Mouse (Mus musculus) forebrain, embryonic 14.5 days (tissue): ENCODE results near the gene Fes. TPM values are rescaled to one million over a fixed set of nuclear protein-coding genes. Genes with fewer than 3 reads are reported as not detected.

Experiments
- ATAC-seq: fragments of 200-750 bp; cut with Nextera tagmentation; 2 replicates; pipeline ENCODE4 v1.8.0; 2017; ENCODE audit warnings: mild to moderate bottlenecking, moderate library complexity
- DNase-seq: peaks from one replicate; pipeline ENCODE4 v3.0.0-alpha.2; 2015; ENCODE audit warnings: low spot score
- H3K27ac ChIP-seq: fragments of 300-500 bp; sonication (generic); 2 replicates; pipeline ENCODE4 v1.5.1; 2014; ENCODE audit warnings: low read depth, mild to moderate bottlenecking, control low read depth, low read length, moderate library complexity
- H3K27me3 ChIP-seq: fragments of 300-500 bp; sonication (generic); replicated peaks from 2 replicates; pipeline ENCODE4 v1.6.1; 2014; ENCODE audit warnings: low read length, control low read depth, mixed read lengths; ENCODE audit not compliant: control insufficient read depth, insufficient read depth
- H3K36me3 ChIP-seq: fragments of 300-500 bp; sonication (generic); 2 replicates; pipeline ENCODE4 v1.6.1; 2014; ENCODE audit warnings: low read length, control low read depth; ENCODE audit not compliant: control insufficient read depth, insufficient read depth
- H3K4me1 ChIP-seq: fragments of 300-500 bp; sonication (generic); 2 replicates; pipeline ENCODE4 v1.6.1; 2014; ENCODE audit warnings: antibody characterized with exemption, low read length, control low read depth; ENCODE audit not compliant: control insufficient read depth, insufficient read depth
- H3K4me2 ChIP-seq: fragments of 300-500 bp; sonication (generic); 2 replicates; pipeline ENCODE4 v1.6.1; 2014; ENCODE audit warnings: mild to moderate bottlenecking, control low read depth, low read length
- H3K4me3 ChIP-seq: fragments of 300-500 bp; sonication (generic); 2 replicates; pipeline ENCODE4 v1.5.1; 2014; ENCODE audit warnings: low read depth, low read length, control low read depth
- H3K9ac ChIP-seq: fragments of 300-500 bp; sonication (generic); 2 replicates; pipeline ENCODE4 v1.6.1; 2014; ENCODE audit warnings: mild to moderate bottlenecking, low read length, control low read depth, moderate library complexity
- H3K9me3 ChIP-seq: fragments of 300-500 bp; sonication (generic); replicated peaks from 2 replicates; pipeline ENCODE4 v1.6.1; 2016; ENCODE audit warnings: low read length, control low read depth, mixed read lengths; ENCODE audit not compliant: control insufficient read depth
- WGBS: fragments of 180-500 bp; shearing (Covaris S2); extraction: QIAGEN DNeasy Blood & Tissue Kit; methylation state at CpG from one replicate; pipeline ENCODE4 v1.1.7; 2014; 5-methylcytosine and 5-hydroxymethylcytosine counted together
- polyA plus RNA-seq: library from polyadenylated mRNA; unstranded; fragments of >200 nt; fragmentation: Nextera tagmentation; extraction: Ambion mirVana; gene quantifications from 2 replicates; pipeline ENCODE4 v1.2.1, GENCODE M21; 2014

The Fes gene
- polyA plus RNA-seq, 1 experiment from 2014 or later, result 2.4 TPM

- H3K4me3 ChIP-seq, result no peak overlapping the region
- H3K9me3 ChIP-seq, result no peaks in the 10 kb centered on the region
- DNase-seq (no peak), ATAC-seq (no peak)
- H3K27me3 ChIP-seq, result no peaks in the 10 kb centered on the region
- H3K4me1 ChIP-seq, result no peaks in the 10 kb centered on the region
- no peak overlapping the region for H3K4me2 ChIP-seq
- H3K9ac ChIP-seq, result no peak overlapping the region
- H3K27ac ChIP-seq, result no peak overlapping the region
- no peaks in the 10 kb centered on the region for H3K36me3 ChIP-seq
- 88% methylated on average over 4 of the region's 4 CpGs for WGBS
Observed at GRCm38 (mm10) chr7:80420586-80420985, 32.8 kb upstream of the Fes start.

GRCm38 (mm10) chr7:80419278-80419677 is 31.5 kb upstream of the Fes start:
- no peaks in the 10 kb centered on the region for H3K9me3 ChIP-seq
- no peak overlapping the region for H3K4me3 ChIP-seq
- H3K4me2 ChIP-seq, result no peak overlapping the region
- H3K4me1 ChIP-seq, result no peaks in the 10 kb centered on the region
- WGBS, result 71% methylated on average over 3 of the region's 3 CpGs
- no peaks in the 10 kb centered on the region for H3K27me3 ChIP-seq
- ATAC-seq (no peak), DNase-seq (no peak)
- H3K36me3 ChIP-seq, result no peaks in the 10 kb centered on the region
- H3K9ac ChIP-seq, result no peak overlapping the region
- no peak overlapping the region for H3K27ac ChIP-seq

GRCm38 (mm10) chr7:80418036-80418435 is 30.3 kb upstream of the Fes start:
- ATAC-seq (no peak), DNase-seq (no peak)
- Histone ChIP-seq H3K9me3 (no peaks in the 10 kb centered on the region), H3K27me3 (no peaks in the 10 kb centered on the region), H3K27ac (no peak overlapping the region), H3K4me2 (no peak overlapping the region), H3K36me3 (no peaks in the 10 kb centered on the region), H3K9ac (no peak overlapping the region), H3K4me3 (no peak overlapping the region), H3K4me1 (no peaks in the 10 kb centered on the region)
- 76% methylated on average over 3 of the region's 3 CpGs for WGBS

GRCm38 (mm10) chr7:80417601-80418000 is 29.9 kb upstream of the Fes start:
- ATAC-seq, result no peak
- no peak overlapping the region for H3K9ac ChIP-seq
- no peak for DNase-seq

GRCm38 (mm10) chr7:80416969-80417368 is 29.2 kb upstream of the Fes start:
- Histone ChIP-seq H3K9ac (no peak overlapping the region), H3K4me2 (no peak overlapping the region), H3K27me3 (no peaks in the 10 kb centered on the region), H3K36me3 (no peaks in the 10 kb centered on the region), H3K27ac (no peak overlapping the region), H3K9me3 (no peaks in the 10 kb centered on the region), H3K4me1 (no peaks in the 10 kb centered on the region), H3K4me3 (no peak overlapping the region)
- WGBS, result 89% methylated on average over 7 of the region's 7 CpGs
- ATAC-seq (no peak), DNase-seq (no peak)

More at GRCm38 (mm10) chr7:80417601-80418000, 29.9 kb upstream of the Fes start:
- no peaks in the 10 kb centered on the region for H3K9me3 ChIP-seq
- H3K4me2 ChIP-seq, result no peak overlapping the region
- H3K4me3 ChIP-seq, result no peak overlapping the region
- H3K4me1 ChIP-seq, result no peaks in the 10 kb centered on the region
- no peaks in the 10 kb centered on the region for H3K36me3 ChIP-seq
- no peaks in the 10 kb centered on the region for H3K27me3 ChIP-seq
- no peak overlapping the region for H3K27ac ChIP-seq

- Histone ChIP-seq H3K9me3 (no peaks in the 10 kb centered on the region), H3K4me1 (no peaks in the 10 kb centered on the region), H3K4me2 (no peak overlapping the region), H3K27me3 (no peaks in the 10 kb centered on the region), H3K36me3 (no peaks in the 10 kb centered on the region), H3K9ac (no peak overlapping the region), H3K4me3 (no peak overlapping the region), H3K27ac (no peak overlapping the region)
- WGBS, result 83% methylated on average over 7 of the region's 7 CpGs
- no peak for ATAC-seq
- DNase-seq, result no peak
Observed at GRCm38 (mm10) chr7:80414303-80414855, 26.6 kb upstream of the Fes start.

- Histone ChIP-seq H3K4me1 (no peaks in the 10 kb centered on the region), H3K4me3 (no peak overlapping the region), H3K9ac (no peak overlapping the region), H3K9me3 (no peaks in the 10 kb centered on the region), H3K27me3 (no peaks in the 10 kb centered on the region), H3K36me3 (no peaks in the 10 kb centered on the region), H3K27ac (no peak overlapping the region), H3K4me2 (no peak overlapping the region)
- ATAC-seq (no peak), DNase-seq (no peak)
- WGBS, result 87% methylated on average over 9 of the region's 9 CpGs
Observed at GRCm38 (mm10) chr7:80413512-80414302, 26.0 kb upstream of the Fes start.

GRCm38 (mm10) chr7:80412781-80413180 is 25.0 kb upstream of the Fes start:
- Histone ChIP-seq H3K4me2 (no peak overlapping the region), H3K27me3 (no peaks in the 10 kb centered on the region), H3K36me3 (no peaks in the 10 kb centered on the region), H3K27ac (no peak overlapping the region), H3K4me3 (no peak overlapping the region), H3K9ac (no peak overlapping the region), H3K9me3 (no peaks in the 10 kb centered on the region), H3K4me1 (no peaks in the 10 kb centered on the region)
- ATAC-seq, result no peak
- WGBS, result 72% methylated on average over 5 of the region's 5 CpGs
- no peak for DNase-seq

GRCm38 (mm10) chr7:80412279-80412678 is 24.5 kb upstream of the Fes start:
- WGBS, result 30% methylated on average over 10 of the region's 10 CpGs
- no peak overlapping the region for H3K4me3 ChIP-seq
- DNase-seq, result peak; percentile 23

More at GRCm38 (mm10) chr7:80412279-80412678, 24.5 kb upstream of the Fes start:
- Histone ChIP-seq H3K9me3 (no peaks in the 10 kb centered on the region), H3K4me1 (no peaks in the 10 kb centered on the region), H3K27ac (no peak overlapping the region), H3K36me3 (no peaks in the 10 kb centered on the region), H3K4me2 (no peak overlapping the region), H3K9ac (no peak overlapping the region), H3K27me3 (no peaks in the 10 kb centered on the region)
- no peak for ATAC-seq
